Mouse (Mus musculus) intestine, embryonic 15.5 days (tissue): Measurements from ENCODE around the gene Lpxn. TPM values are rescaled to one million over a fixed set of nuclear protein-coding genes. Genes with fewer than 3 reads are reported as not detected.

Experiments
- ATAC-seq: fragments of 200-750 bp; cut with Nextera tagmentation; 2 replicates; pipeline ENCODE4 v1.8.0; 2017; ENCODE audit warnings: moderate TSS enrichment, moderate library complexity
- H3K27ac ChIP-seq: fragments of 300-500 bp; sonication (generic); 2 replicates; pipeline ENCODE4 v1.5.1; 2015; ENCODE audit warnings: mild to moderate bottlenecking, inconsistent platforms
- H3K27me3 ChIP-seq: fragments of 300-500 bp; sonication (generic); replicated peaks from 2 replicates; pipeline ENCODE4 v1.6.1; 2015; ENCODE audit warnings: inconsistent platforms
- H3K36me3 ChIP-seq: fragments of 300-500 bp; sonication (generic); 2 replicates; pipeline ENCODE4 v1.6.1; 2015; ENCODE audit warnings: inconsistent platforms
- H3K4me1 ChIP-seq: fragments of 300-500 bp; sonication (generic); replicated peaks from 2 replicates; pipeline ENCODE4 v1.6.1; 2015; ENCODE audit warnings: inconsistent platforms
- H3K4me2 ChIP-seq: fragments of 300-500 bp; sonication (generic); replicated peaks from 2 replicates; pipeline ENCODE4 v1.6.1; 2015; ENCODE audit warnings: mild to moderate bottlenecking, inconsistent platforms
- H3K4me3 ChIP-seq: fragments of 300-500 bp; sonication (generic); replicated peaks from 2 replicates; pipeline ENCODE4 v1.5.1; 2015; ENCODE audit warnings: inconsistent platforms
- H3K9ac ChIP-seq: fragments of 300-500 bp; sonication (generic); 2 replicates; pipeline ENCODE4 v1.6.1; 2015; ENCODE audit warnings: inconsistent platforms
- H3K9me3 ChIP-seq: fragments of 300-500 bp; sonication (generic); 2 replicates; pipeline ENCODE4 v1.6.1; 2016; ENCODE audit warnings: inconsistent platforms
- WGBS: fragments of 180-500 bp; shearing (Covaris S2); methylation state at CpG from one replicate; pipeline ENCODE4 v1.1.7; 2015; 5-methylcytosine and 5-hydroxymethylcytosine counted together
- polyA plus RNA-seq: library from polyadenylated mRNA; unstranded; fragments of >200 nt; fragmentation: Nextera tagmentation; extraction: Ambion mirVana; gene quantifications from 2 replicates; pipeline ENCODE4 v1.2.1, GENCODE M21; 2015

Gene Lpxn
- polyA plus RNA-seq, result 2.3 and 3.0 TPM in 2 replicates

GRCm38 (mm10) chr19:12795511-12796327, at the start of gene Lpxn, which contains the start of gene Zfp91:
Lpxn (plus strand) TSS chr19:12796193.
Zfp91 (minus strand) TSS chr19:12796126.
- Histone ChIP-seq H3K4me1 (0 out of 2 replicates have a peak, but pooled peaks cover 3% of the 10 kb centered on the region), H3K9ac (peak within 1 kb of the TSS; percentile 96), H3K4me3 (peak within 1 kb of the TSS; percentile 95), H3K4me2 (peak within 1 kb of the TSS; percentile 64), H3K27ac (peak within 1 kb of the TSS; percentile 99), H3K9me3 (no peaks in the 10 kb centered on the region), H3K27me3 (no peaks in the 10 kb centered on the region), H3K36me3 (no peaks in the 10 kb centered on the region)
- peak; percentile 95 for ATAC-seq
- WGBS, result under 1% methylated on average over 68 of the region's 76 CpGs

DNA sequence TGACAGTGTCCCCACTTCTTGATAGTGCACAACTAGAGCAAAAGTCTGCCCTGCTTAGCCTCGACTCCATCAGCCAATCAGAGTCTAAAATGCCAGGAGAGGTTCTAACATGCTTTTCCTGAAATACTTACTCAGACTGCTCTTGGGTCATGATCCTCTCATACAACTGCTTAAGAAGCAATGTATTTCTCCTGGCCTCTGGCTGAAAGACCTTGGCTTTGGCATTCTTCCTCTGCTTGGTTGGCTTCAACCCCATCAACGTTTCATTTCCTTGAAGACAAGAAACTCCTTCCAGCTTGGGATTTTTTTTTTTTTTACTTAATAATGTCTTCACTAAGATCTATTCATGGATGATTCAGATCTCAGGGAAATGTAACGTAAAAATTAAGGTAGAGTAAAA, 39.7 kb upstream of the Lpxn start:
- 81% methylated on average over 3 of the region's 3 CpGs for whole genome bisulfite sequencing
- Histone ChIP-seq H3K9ac (no peak overlapping the region), H3K36me3 (no peaks in the 10 kb centered on the region), H3K9me3 (no peaks in the 10 kb centered on the region), H3K27me3 (no peaks in the 10 kb centered on the region), H3K4me3 (no peak overlapping the region), H3K4me1 (no peaks in the 10 kb centered on the region), H3K27ac (no peak overlapping the region), H3K4me2 (no peak overlapping the region)
- ATAC-seq, result no peak

GRCm38 (mm10) chr19:12758936-12759478, 37.0 kb upstream of the Lpxn start:
- WGBS, result 80% methylated on average over 1 of the region's 1 CpGs
- Histone ChIP-seq H3K9ac (no peak overlapping the region), H3K36me3 (peaks cover 4% of the 10 kb centered on the region; the same call in 1 of the 2 replicates), H3K4me1 (no peaks in the 10 kb centered on the region), H3K9me3 (no peaks in the 10 kb centered on the region), H3K4me2 (no peak overlapping the region), H3K4me3 (no peak overlapping the region), H3K27ac (no peak overlapping the region), H3K27me3 (no peaks in the 10 kb centered on the region)
- ATAC-seq, result no peak

DNA sequence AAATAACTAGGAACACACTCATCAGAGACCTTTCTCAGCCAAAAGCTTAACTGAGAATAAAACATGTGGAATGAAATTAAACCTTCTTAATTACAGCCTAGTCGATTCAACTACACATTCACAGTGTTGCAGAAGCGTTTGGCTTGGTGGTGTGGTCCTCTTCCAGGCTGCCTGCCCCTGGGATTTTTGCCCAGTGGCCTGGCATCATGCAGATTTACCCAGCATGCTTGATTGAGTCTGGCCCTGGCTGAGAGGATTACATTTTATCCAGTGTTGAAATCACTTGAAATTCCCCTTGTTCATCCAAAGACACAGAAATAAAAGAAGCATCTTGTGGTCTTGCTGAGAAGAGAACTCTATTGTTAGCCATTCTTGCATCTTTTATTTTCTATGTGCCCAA, 36.3 kb upstream of the Lpxn start:
- H3K27ac ChIP-seq, result no peak overlapping the region
- H3K4me3 ChIP-seq, result no peak overlapping the region
- no peak overlapping the region for H3K9ac ChIP-seq
- ATAC-seq, result no peak
- no peaks in the 10 kb centered on the region for H3K4me1 ChIP-seq
- no peaks in the 10 kb centered on the region for H3K27me3 ChIP-seq
- H3K36me3 ChIP-seq, result peaks cover 8% of the 10 kb centered on the region; the same call in 1 of the 2 replicates
- no peaks in the 10 kb centered on the region for H3K9me3 ChIP-seq
- WGBS, result 78% methylated on average over 2 of the region's 2 CpGs
- H3K4me2 ChIP-seq, result no peak overlapping the region

GRCm38 (mm10) chr19:12762212-12763130, 33.5 kb upstream of the Lpxn start:
- no peak overlapping the region for H3K4me2 ChIP-seq
- peak; percentile 59; the same call in 1 of the 2 replicates for ATAC-seq
- no peak overlapping the region for H3K27ac ChIP-seq
- WGBS, result 61% methylated on average over 2 of the region's 2 CpGs
- no peaks in the 10 kb centered on the region for H3K27me3 ChIP-seq
- H3K4me1 ChIP-seq, result no peaks in the 10 kb centered on the region
- H3K4me3 ChIP-seq, result no peak overlapping the region
- H3K9ac ChIP-seq, result no peak overlapping the region
- no peaks in the 10 kb centered on the region for H3K9me3 ChIP-seq
- H3K36me3 ChIP-seq, result peaks cover 8% of the 10 kb centered on the region; the same call in 1 of the 2 replicates

- WGBS, result 50% methylated on average over 7 of the region's 7 CpGs
- H3K27ac ChIP-seq, result no peak within 1 kb of the TSS
- peaks cover 18% of the 10 kb centered on the region; the same call in 1 of the 2 replicates for H3K36me3 ChIP-seq
- no peak within 1 kb of the TSS for H3K9ac ChIP-seq
- no peaks in the 10 kb centered on the region for H3K9me3 ChIP-seq
- no peak for ATAC-seq
- H3K4me1 ChIP-seq, result no peaks in the 10 kb centered on the region
- H3K27me3 ChIP-seq, result no peaks in the 10 kb centered on the region
- no peak within 1 kb of the TSS for H3K4me3 ChIP-seq
- H3K4me2 ChIP-seq, result no peak within 1 kb of the TSS
Measured at GRCm38 (mm10) chr19:12765308-12765707, 30.7 kb upstream of the Lpxn start, which contains the start of gene Cntf. Cntf (minus strand) TSS chr19:12765632.

DNA sequence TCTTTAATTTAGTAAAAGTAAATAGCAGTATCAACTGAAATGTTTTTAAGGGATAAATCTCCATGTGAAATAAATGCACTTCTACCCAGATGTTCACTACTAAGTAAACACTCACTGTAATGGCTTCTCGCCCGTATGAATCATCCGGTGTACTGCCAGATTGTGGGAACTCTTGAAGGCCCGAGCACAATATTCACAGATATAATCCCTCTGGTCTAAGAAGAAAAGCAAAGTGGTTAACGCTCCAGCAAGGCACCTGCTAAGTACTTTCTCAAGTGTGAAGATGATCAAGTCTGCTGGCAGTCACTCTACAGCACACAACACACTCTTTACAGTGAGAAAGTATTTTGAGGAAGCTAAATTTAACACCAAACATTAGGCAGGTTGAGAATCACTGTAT, 25.1 kb upstream of the Lpxn start:
- Histone ChIP-seq H3K4me3 (no peak overlapping the region), H3K27ac (no peak overlapping the region), H3K4me1 (no peaks in the 10 kb centered on the region), H3K36me3 (peaks cover 15% of the 10 kb centered on the region), H3K27me3 (no peaks in the 10 kb centered on the region), H3K9me3 (no peaks in the 10 kb centered on the region), H3K9ac (no peak overlapping the region), H3K4me2 (no peak overlapping the region)
- WGBS, result 61% methylated on average over 5 of the region's 5 CpGs
- ATAC-seq, result peak; percentile 41

GRCm38 (mm10) chr19:12780437-12780836, 15.6 kb upstream of the Lpxn start:
- no peak overlapping the region for H3K4me3 ChIP-seq

GRCm38 (mm10) chr19:12786803-12787395, 9.1 kb upstream of the Lpxn start:
- H3K27me3 ChIP-seq, result no peaks in the 10 kb centered on the region
- ATAC-seq, result no peak
- no peak overlapping the region for H3K9ac ChIP-seq
- no peak overlapping the region for H3K4me3 ChIP-seq
- no peak overlapping the region for H3K27ac ChIP-seq
- 0 out of 2 replicates have a peak, but pooled peaks cover 3% of the 10 kb centered on the region for H3K4me1 ChIP-seq
- WGBS, result 83% methylated on average over 2 of the region's 2 CpGs
- H3K9me3 ChIP-seq, result no peaks in the 10 kb centered on the region
- H3K4me2 ChIP-seq, result no peak overlapping the region
- no peaks in the 10 kb centered on the region for H3K36me3 ChIP-seq

More at GRCm38 (mm10) chr19:12780437-12780836, 15.6 kb upstream of the Lpxn start:
- ATAC-seq, result no peak
- Histone ChIP-seq H3K36me3 (no peaks in the 10 kb centered on the region), H3K9ac (no peak overlapping the region), H3K4me2 (no peak overlapping the region), H3K9me3 (no peaks in the 10 kb centered on the region), H3K27ac (no peak overlapping the region), H3K4me1 (no peaks in the 10 kb centered on the region), H3K27me3 (no peaks in the 10 kb centered on the region)

GRCm38 (mm10) chr19:12787721-12788120, 8.3 kb upstream of the Lpxn start:
- H3K36me3 ChIP-seq, result no peaks in the 10 kb centered on the region
- no peak overlapping the region for H3K4me2 ChIP-seq
- no peak overlapping the region for H3K27ac ChIP-seq
- H3K9me3 ChIP-seq, result no peaks in the 10 kb centered on the region
- no peak overlapping the region for H3K9ac ChIP-seq
- H3K4me1 ChIP-seq, result 0 out of 2 replicates have a peak, but pooled peaks cover 3% of the 10 kb centered on the region
- ATAC-seq, result no peak
- H3K4me3 ChIP-seq, result no peak overlapping the region
- WGBS, result 75% methylated on average over 4 of the region's 4 CpGs
- no peaks in the 10 kb centered on the region for H3K27me3 ChIP-seq

DNA sequence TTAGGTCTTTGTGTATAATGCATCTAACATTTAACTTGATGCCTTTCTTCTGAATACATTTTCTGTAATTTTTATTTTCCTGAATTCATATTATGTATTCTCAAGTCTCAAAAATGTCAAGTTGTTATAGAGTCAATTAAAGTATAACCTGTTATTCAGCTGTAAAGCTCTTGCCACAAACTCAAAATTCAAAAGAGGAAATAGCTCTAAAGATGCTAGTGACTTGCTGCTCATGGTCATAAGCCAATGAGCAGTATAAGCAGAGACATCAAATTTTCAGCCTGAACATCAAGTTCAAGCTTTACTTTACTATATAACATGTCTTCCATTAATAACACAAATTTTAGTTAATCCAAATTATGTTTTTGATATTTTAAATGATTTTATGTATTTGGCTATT, 3.6 kb upstream of the Lpxn start:
- Histone ChIP-seq H3K36me3 (no peaks in the 10 kb centered on the region), H3K27me3 (no peaks in the 10 kb centered on the region), H3K4me1 (0 out of 2 replicates have a peak, but pooled peaks cover 3% of the 10 kb centered on the region), H3K9me3 (no peaks in the 10 kb centered on the region), H3K9ac (no peak overlapping the region), H3K4me3 (no peak overlapping the region), H3K27ac (no peak overlapping the region), H3K4me2 (no peak overlapping the region)
- ATAC-seq, result no peak
